Mouse (Mus musculus): ENCODE results near the gene Lrg1. TPM values are rescaled to one million over a fixed set of nuclear protein-coding genes. Genes with fewer than 3 reads are reported as not detected.

The Lrg1 gene
- total and polyA plus RNA-seq, 2 experiments from 2014 or later = 0.21 to 0.90 TPM

DNA sequence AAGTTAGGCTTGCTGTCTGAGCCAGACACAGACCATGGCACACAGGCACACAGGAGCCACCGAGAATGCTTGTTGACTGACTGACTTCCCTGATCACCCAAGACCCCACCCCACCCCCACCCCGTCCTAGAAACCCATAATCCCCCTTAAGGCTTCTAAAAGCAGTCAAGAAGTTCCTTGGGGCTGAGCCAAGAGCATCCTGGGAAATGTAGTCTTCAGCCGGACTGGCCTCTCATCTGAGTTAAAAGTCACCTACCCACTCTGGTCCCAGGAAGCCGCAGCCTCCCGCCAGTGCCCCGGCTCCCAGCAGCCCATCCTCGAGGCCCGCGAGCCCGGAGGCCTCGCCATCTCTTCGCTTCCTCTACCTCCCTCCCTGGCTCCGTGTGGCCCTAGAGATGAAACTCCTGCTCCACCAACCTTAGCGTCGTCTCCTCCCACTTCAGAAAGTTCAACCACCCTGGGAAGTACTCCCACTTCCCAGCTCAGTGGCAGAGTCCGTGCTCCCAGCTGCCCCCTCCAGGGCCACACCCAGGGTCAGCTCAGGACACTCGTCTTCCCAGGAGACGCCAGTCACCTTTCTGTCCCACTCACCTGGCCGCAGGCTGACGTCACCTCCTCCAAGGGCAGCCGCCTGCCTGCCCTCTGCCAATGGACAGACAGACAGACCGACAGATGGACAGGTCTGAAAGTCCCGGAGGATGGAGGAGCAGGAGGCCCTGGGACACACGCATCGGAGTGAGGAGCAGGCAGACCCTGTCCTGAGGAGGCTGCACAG is 16.2 kb upstream of the Lrg1 start:
- H3K4me1 ChIP-seq (ENCODE audit: insufficient read depth, low read length) = peaks cover 19% of the 10 kb centered on the region
- H3K9me3 ChIP-seq (ENCODE audit: low read length) = no peaks in the 10 kb centered on the region

GRCm38 (mm10) chr17:56136558-56136957 is 14.8 kb upstream of the Lrg1 start:
- no peak for TF ChIP-seq CTCF (IDR thresholded peaks at IDR 0.05; ENCODE audit: low read depth)
- H3K9ac ChIP-seq (replicated peaks; ENCODE audit: low read length) = no peak overlapping the region
- peaks cover 11% of the 10 kb centered on the region for H3K4me1 ChIP-seq (ENCODE audit: insufficient read depth, low read length)
- no peaks in the 10 kb centered on the region for H3K9me3 ChIP-seq (ENCODE audit: low read length)
- no peaks in the 10 kb centered on the region for H3K27me3 ChIP-seq (ENCODE audit: insufficient read depth, low read length)
- H3K27ac ChIP-seq = no peak overlapping the region
- DNase-seq (ENCODE audit: low spot score) = no peak
- H3K4me3 ChIP-seq (ENCODE audit: low read length) = no peak overlapping the region
- no peaks in the 10 kb centered on the region for H3K36me3 ChIP-seq (ENCODE audit: insufficient read depth, low read length)
- ATAC-seq = no peak
- 90% methylated on average over 7 of the region's 7 CpGs for WGBS
- H3K4me2 ChIP-seq (ENCODE audit: low read depth, low read length) = no peak overlapping the region

More for the DNA sequence above, 16.2 kb upstream of the Lrg1 start:
- H3K27ac ChIP-seq = no peak overlapping the region
- ATAC-seq (no peak), DNase-seq (ENCODE audit: low spot score) (no peak)
- peak overlapping the region; percentile 76 for H3K4me3 ChIP-seq (ENCODE audit: low read length)
- H3K36me3 ChIP-seq (ENCODE audit: insufficient read depth, low read length) = no peaks in the 10 kb centered on the region
- peak overlapping the region; percentile 81 for H3K4me2 ChIP-seq (ENCODE audit: low read depth, low read length)
- 20% methylated on average over 25 of the region's 25 CpGs for WGBS
- no peaks in the 10 kb centered on the region for H3K27me3 ChIP-seq (ENCODE audit: insufficient read depth, low read length)
- no peak for TF ChIP-seq CTCF (IDR thresholded peaks at IDR 0.05; ENCODE audit: low read depth)
- no peak overlapping the region for H3K9ac ChIP-seq (replicated peaks; ENCODE audit: low read length)

GRCm38 (mm10) chr17:56134463-56134971 is 12.7 kb upstream of the Lrg1 start:
- Histone ChIP-seq H3K4me3 (ENCODE audit: low read length) (peak overlapping the region; percentile 17; the same call in 1 of the 2 replicates), H3K9me3 (ENCODE audit: low read length) (no peaks in the 10 kb centered on the region), H3K36me3 (ENCODE audit: insufficient read depth, low read length) (peaks cover 16% of the 10 kb centered on the region), H3K9ac (replicated peaks; ENCODE audit: low read length) (0 out of 2 replicates have a peak overlapping the region, but pooled peaks have one; percentile 17), H3K4me2 (ENCODE audit: low read depth, low read length) (peak overlapping the region; percentile 53), H3K4me1 (ENCODE audit: insufficient read depth, low read length) (peaks cover 9% of the 10 kb centered on the region), H3K27me3 (ENCODE audit: insufficient read depth, low read length) (no peaks in the 10 kb centered on the region), H3K27ac (0 out of 2 replicates have a peak overlapping the region, but pooled peaks have one; percentile 6)
- TF ChIP-seq CTCF (IDR thresholded peaks at IDR 0.05; ENCODE audit: low read depth) = peak; percentile 78
- DNase-seq (ENCODE audit: low spot score) = no peak
- no peak for ATAC-seq
- 6% methylated on average over 27 of the region's 27 CpGs for WGBS

- H3K27ac ChIP-seq = peak overlapping the region; percentile 49; the same call in 1 of the 2 replicates
- H3K9ac ChIP-seq (replicated peaks; ENCODE audit: low read length) = 0 out of 2 replicates have a peak overlapping the region, but pooled peaks have one; percentile 17
- H3K4me3 ChIP-seq (ENCODE audit: low read length) = peak overlapping the region; percentile 17; the same call in 1 of the 2 replicates
- WGBS = 30% methylated on average over 16 of the region's 21 CpGs
- H3K4me1 ChIP-seq (ENCODE audit: insufficient read depth, low read length) = peaks cover 7% of the 10 kb centered on the region
- ATAC-seq (peak; percentile 19; the same call in 1 of the 2 replicates), DNase-seq (ENCODE audit: low spot score) (no peak)
- TF ChIP-seq CTCF (IDR thresholded peaks at IDR 0.05; ENCODE audit: low read depth) = no peak
- H3K4me2 ChIP-seq (ENCODE audit: low read depth, low read length) = peak overlapping the region; percentile 53
- H3K27me3 ChIP-seq (ENCODE audit: insufficient read depth, low read length) = no peaks in the 10 kb centered on the region
- no peaks in the 10 kb centered on the region for H3K9me3 ChIP-seq (ENCODE audit: low read length)
- peaks cover 16% of the 10 kb centered on the region for H3K36me3 ChIP-seq (ENCODE audit: insufficient read depth, low read length)
Measured at GRCm38 (mm10) chr17:56133457-56134363, 11.9 kb upstream of the Lrg1 start.

DNA sequence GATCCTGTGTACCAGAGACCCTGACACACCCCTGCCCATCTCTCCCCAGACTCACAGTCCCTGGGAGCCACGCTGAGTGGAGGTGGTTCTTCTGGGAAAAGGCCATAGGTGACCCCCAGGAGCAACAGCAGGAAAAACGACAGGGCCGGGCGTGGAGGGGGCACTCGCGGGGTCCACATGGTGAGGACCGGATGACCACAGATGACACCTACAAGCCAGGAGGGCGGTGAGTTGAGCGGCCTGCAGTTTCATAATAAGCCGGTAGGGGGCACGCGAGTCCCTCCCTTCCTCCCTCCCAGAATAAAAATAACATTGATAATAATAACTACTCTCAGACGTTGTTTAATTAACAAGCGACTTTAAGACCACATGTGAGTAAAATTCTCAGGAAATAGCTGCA is 10.9 kb upstream of the Lrg1 start:
- Histone ChIP-seq H3K4me1 (ENCODE audit: insufficient read depth, low read length) (peaks cover 6% of the 10 kb centered on the region; the same call in 1 of the 2 replicates), H3K4me2 (ENCODE audit: low read depth, low read length) (no peak overlapping the region), H3K4me3 (ENCODE audit: low read length) (no peak overlapping the region), H3K9ac (replicated peaks; ENCODE audit: low read length) (no peak overlapping the region), H3K27me3 (ENCODE audit: insufficient read depth, low read length) (no peaks in the 10 kb centered on the region), H3K27ac (no peak overlapping the region), H3K36me3 (ENCODE audit: insufficient read depth, low read length) (peaks cover 22% of the 10 kb centered on the region), H3K9me3 (ENCODE audit: low read length) (no peaks in the 10 kb centered on the region)
- DNase-seq (ENCODE audit: low spot score) = peak; percentile 58
- no peak for ATAC-seq
- TF ChIP-seq CTCF (IDR thresholded peaks at IDR 0.05; ENCODE audit: low read depth) = peak; percentile 89
- 6% methylated on average over 14 of the region's 14 CpGs for WGBS

GRCm38 (mm10) chr17:56131814-56132213 is 10.0 kb upstream of the Lrg1 start:
- Histone ChIP-seq H3K4me2 (ENCODE audit: low read depth, low read length) (no peak overlapping the region), H3K9me3 (ENCODE audit: low read length) (no peaks in the 10 kb centered on the region), H3K9ac (replicated peaks; ENCODE audit: low read length) (no peak overlapping the region), H3K4me3 (ENCODE audit: low read length) (no peak overlapping the region), H3K27ac (no peak overlapping the region), H3K27me3 (ENCODE audit: insufficient read depth, low read length) (no peaks in the 10 kb centered on the region), H3K4me1 (ENCODE audit: insufficient read depth, low read length) (peaks cover 6% of the 10 kb centered on the region; the same call in 1 of the 2 replicates), H3K36me3 (ENCODE audit: insufficient read depth, low read length) (peaks cover 30% of the 10 kb centered on the region)
- 41% methylated on average over 7 of the region's 7 CpGs for WGBS
- peak; percentile 69 for DNase-seq (ENCODE audit: low spot score)
- TF ChIP-seq CTCF (IDR thresholded peaks at IDR 0.05; ENCODE audit: low read depth) = peak; percentile 84
- peak; percentile 19; the same call in 1 of the 2 replicates for ATAC-seq
